Mouse (Mus musculus): ENCODE data around the gene Wbp1. TPM values are rescaled to one million over a fixed set of nuclear protein-coding genes. Genes with fewer than 3 reads are reported as not detected.

Gene Wbp1
- total and polyA plus RNA-seq, 2 experiments from 2014 or later, result 97.5 to 151 TPM

DNA sequence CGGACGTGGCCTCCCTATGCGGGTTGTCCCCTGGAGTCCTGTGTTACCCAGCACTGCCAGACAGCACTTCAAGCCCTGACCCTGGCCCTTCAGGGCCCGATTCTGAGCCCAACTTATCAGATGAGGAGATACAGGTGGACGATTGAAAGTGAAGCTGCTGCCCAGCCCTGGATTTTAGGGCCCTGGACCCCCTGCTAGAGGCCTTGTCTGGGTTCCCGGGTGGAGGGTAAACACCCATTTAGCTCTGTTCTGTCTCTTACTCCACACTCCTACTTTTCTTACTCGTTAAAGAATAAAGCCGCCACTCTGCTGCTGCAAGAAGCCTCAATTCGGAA is 33.5 kb downstream of the Wbp1 start:
- Histone ChIP-seq H3K27ac (ENCODE audit: low read depth) (no peak overlapping the region), H3K4me2 (ENCODE audit: low read depth, low read length) (peak overlapping the region; percentile 56), H3K9ac (replicated peaks; ENCODE audit: low read depth, low read length) (peak overlapping the region; percentile 40; the same call in 1 of the 2 replicates), H3K9me3 (replicated peaks; ENCODE audit: control insufficient read depth, low read length) (no peaks in the 10 kb centered on the region), H3K27me3 (ENCODE audit: control insufficient read depth, insufficient read depth, low read length) (peaks cover 66% of the 10 kb centered on the region), H3K36me3 (replicated peaks; ENCODE audit: control insufficient read depth, insufficient read depth, low read length) (no peaks in the 10 kb centered on the region), H3K4me1 (ENCODE audit: control insufficient read depth, insufficient read depth) (0 out of 2 replicates have a peak, but pooled peaks cover 15% of the 10 kb centered on the region), H3K4me3 (ENCODE audit: low read depth, low read length) (peak overlapping the region; percentile 39)
- no peak for ATAC-seq (ENCODE audit: insufficient read depth, low read depth)
- no peak for DNase-seq (ENCODE audit: low spot score)
- WGBS, result 19% methylated on average over 9 of the region's 9 CpGs
- TF ChIP-seq CTCF (IDR thresholded peaks at IDR 0.05; ENCODE audit: low read depth) (no peak), EP300 (IDR thresholded peaks at IDR 0.05; ENCODE audit: low read depth) (no peak)

DNA sequence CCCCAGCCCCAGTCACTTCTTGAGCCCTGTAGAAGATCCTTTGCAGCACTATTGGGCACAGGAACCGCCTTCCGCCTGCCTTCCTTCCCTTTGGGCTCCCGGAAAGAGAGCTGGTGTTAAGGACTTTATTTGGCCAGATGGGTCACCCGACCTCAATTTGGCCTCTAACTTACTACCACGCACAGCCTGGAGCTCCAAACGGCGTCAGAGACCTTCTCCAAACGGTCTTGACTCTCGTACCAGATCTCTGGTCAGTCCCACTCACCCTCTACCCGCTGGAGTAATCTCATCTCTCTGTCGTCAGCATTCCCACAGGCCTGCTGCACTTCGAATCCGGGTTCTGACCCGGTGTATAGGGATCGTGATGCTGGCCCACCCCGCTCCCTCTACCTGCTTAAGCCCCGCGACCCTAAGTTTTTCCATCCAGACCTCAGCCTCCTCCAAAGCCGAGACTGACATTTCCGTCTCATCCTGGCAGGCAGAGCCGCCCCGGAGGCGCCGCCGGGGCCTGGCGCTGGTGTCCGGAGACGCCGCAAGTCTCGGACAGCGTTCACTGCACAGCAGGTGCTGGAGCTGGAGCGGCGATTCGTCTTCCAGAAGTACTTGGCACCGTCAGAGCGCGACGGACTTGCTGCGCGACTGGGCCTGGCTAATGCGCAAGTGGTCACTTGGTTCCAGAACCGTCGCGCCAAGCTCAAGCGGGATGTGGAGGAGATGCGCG is 34.0 kb downstream of the Wbp1 start:
- ATAC-seq (ENCODE audit: insufficient read depth, low read depth), result no peak
- TF ChIP-seq CTCF (IDR thresholded peaks at IDR 0.05; ENCODE audit: low read depth), result no peak
- no peak for TF ChIP-seq EP300 (IDR thresholded peaks at IDR 0.05; ENCODE audit: low read depth)
- 3% methylated on average over 47 of the region's 47 CpGs for WGBS
- 0 out of 2 replicates have a peak, but pooled peaks cover 15% of the 10 kb centered on the region for H3K4me1 ChIP-seq (ENCODE audit: control insufficient read depth, insufficient read depth)
- DNase-seq (ENCODE audit: low spot score), result no peak
- H3K9ac ChIP-seq (replicated peaks; ENCODE audit: low read depth, low read length), result peak overlapping the region; percentile 40; the same call in 1 of the 2 replicates
- 0 out of 2 replicates have a peak, but pooled peaks cover 4% of the 10 kb centered on the region for H3K36me3 ChIP-seq (replicated peaks; ENCODE audit: control insufficient read depth, insufficient read depth, low read length)
- H3K9me3 ChIP-seq (replicated peaks; ENCODE audit: control insufficient read depth, low read length), result no peaks in the 10 kb centered on the region
- H3K27me3 ChIP-seq (ENCODE audit: control insufficient read depth, insufficient read depth, low read length), result peaks cover 71% of the 10 kb centered on the region
- peak overlapping the region; percentile 39 for H3K4me3 ChIP-seq (ENCODE audit: low read depth, low read length)
- H3K4me2 ChIP-seq (ENCODE audit: low read depth, low read length), result peak overlapping the region; percentile 56
- H3K27ac ChIP-seq (ENCODE audit: low read depth), result no peak overlapping the region

DNA sequence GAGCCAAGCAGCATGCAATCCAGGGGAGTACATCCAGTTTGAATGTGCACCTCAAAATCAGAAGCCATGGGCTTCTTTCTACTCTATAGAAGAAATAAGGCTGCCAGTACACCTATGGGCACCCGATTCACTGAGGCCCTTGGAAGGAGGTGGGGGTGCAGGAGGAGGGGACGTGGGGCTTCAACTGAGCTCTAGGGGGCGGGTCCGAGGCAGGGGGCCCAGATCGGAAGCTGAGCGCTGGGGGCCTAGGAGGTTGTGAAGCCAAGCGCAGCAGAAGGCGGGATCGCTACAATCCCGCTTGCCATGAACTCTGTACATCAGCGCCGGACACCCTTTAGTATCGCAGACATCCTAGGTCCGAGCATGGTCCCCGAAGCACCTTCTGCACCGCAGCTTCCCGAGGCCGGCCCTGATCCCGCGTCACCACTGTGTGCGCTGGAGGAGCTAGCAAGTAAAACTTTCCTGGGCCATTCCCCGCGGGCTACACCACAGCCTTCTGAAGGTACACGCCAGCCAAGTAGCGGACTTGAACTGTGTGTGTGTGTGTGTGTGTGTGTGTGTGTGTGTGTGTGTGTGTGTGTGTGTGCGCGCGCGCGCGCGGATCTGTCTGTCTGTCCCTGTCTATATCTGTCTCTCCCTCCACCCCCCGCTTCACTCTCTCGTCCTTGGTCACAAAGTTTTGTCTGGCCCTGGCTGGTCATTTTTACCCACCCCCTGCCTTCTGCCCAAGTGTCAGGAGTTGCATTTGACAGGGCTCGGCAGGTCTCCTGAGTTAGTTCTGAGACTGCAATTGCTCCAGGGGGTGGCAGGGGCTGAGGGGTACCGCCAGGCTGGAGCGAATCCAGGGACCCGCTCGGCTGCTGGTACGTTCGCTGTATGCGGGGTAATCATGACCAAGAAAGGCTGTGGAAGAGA is 35.0 kb downstream of the Wbp1 start, which contains the start of gene Lbx2:
Lbx2 (plus strand) TSS at position 247 of the 915 bp plus-strand sequence.
- 0 out of 2 replicates have a peak, but pooled peaks cover 15% of the 10 kb centered on the region for H3K4me1 ChIP-seq (ENCODE audit: control insufficient read depth, insufficient read depth)
- H3K9ac ChIP-seq (replicated peaks; ENCODE audit: low read depth, low read length), result no peak within 1 kb of the TSS
- H3K27me3 ChIP-seq (ENCODE audit: control insufficient read depth, insufficient read depth, low read length), result peaks cover 72% of the 10 kb centered on the region
- TF ChIP-seq EP300 (IDR thresholded peaks at IDR 0.05; ENCODE audit: low read depth), result no peak
- no peak for TF ChIP-seq CTCF (IDR thresholded peaks at IDR 0.05; ENCODE audit: low read depth)
- H3K36me3 ChIP-seq (replicated peaks; ENCODE audit: control insufficient read depth, insufficient read depth, low read length), result 0 out of 2 replicates have a peak, but pooled peaks cover 12% of the 10 kb centered on the region
- no peak for ATAC-seq (ENCODE audit: insufficient read depth, low read depth)
- 5% methylated on average over 42 of the region's 42 CpGs for WGBS
- no peak within 1 kb of the TSS for H3K27ac ChIP-seq (ENCODE audit: low read depth)
- H3K9me3 ChIP-seq (replicated peaks; ENCODE audit: control insufficient read depth, low read length), result no peaks in the 10 kb centered on the region
- peak within 1 kb of the TSS; percentile 56 for H3K4me2 ChIP-seq (ENCODE audit: low read depth, low read length)
- DNase-seq (ENCODE audit: low spot score), result no peak
- H3K4me3 ChIP-seq (ENCODE audit: low read depth, low read length), result peak within 1 kb of the TSS; percentile 39

DNA sequence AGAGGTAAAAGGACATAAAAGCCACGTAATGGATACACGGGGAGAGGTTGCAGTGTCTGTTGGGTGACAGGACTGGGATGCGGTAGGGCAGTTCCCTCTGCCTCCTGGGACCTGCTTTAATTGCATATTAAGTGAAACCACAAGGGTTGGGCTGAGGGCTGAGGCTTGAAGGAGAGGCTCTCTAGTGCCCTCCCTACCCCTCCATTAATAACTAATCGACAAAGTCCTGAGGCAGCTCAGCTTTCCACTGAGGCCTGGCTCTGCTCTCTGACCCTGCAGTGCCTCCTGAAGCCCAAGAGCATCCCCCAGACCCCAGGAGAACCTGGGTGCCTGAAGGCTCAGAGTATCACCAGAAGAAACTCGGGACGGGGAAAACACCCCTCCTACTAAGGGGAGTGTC is 36.9 kb downstream of the Wbp1 start:
- Histone ChIP-seq H3K4me3 (ENCODE audit: low read depth, low read length) (no peak overlapping the region), H3K36me3 (replicated peaks; ENCODE audit: control insufficient read depth, insufficient read depth, low read length) (peaks cover 28% of the 10 kb centered on the region; the same call in 1 of the 2 replicates), H3K9ac (replicated peaks; ENCODE audit: low read depth, low read length) (no peak overlapping the region), H3K27ac (ENCODE audit: low read depth) (no peak overlapping the region), H3K27me3 (ENCODE audit: control insufficient read depth, insufficient read depth, low read length) (peaks cover 68% of the 10 kb centered on the region), H3K9me3 (replicated peaks; ENCODE audit: control insufficient read depth, low read length) (no peaks in the 10 kb centered on the region), H3K4me1 (ENCODE audit: control insufficient read depth, insufficient read depth) (0 out of 2 replicates have a peak, but pooled peaks cover 15% of the 10 kb centered on the region), H3K4me2 (ENCODE audit: low read depth, low read length) (no peak overlapping the region)
- ATAC-seq (ENCODE audit: insufficient read depth, low read depth) (no peak), DNase-seq (ENCODE audit: low spot score) (no peak)
- TF ChIP-seq EP300 (IDR thresholded peaks at IDR 0.05; ENCODE audit: low read depth), result no peak
- no peak for TF ChIP-seq CTCF (IDR thresholded peaks at IDR 0.05; ENCODE audit: low read depth)
- WGBS, result 17% methylated on average over 6 of the region's 6 CpGs

DNA sequence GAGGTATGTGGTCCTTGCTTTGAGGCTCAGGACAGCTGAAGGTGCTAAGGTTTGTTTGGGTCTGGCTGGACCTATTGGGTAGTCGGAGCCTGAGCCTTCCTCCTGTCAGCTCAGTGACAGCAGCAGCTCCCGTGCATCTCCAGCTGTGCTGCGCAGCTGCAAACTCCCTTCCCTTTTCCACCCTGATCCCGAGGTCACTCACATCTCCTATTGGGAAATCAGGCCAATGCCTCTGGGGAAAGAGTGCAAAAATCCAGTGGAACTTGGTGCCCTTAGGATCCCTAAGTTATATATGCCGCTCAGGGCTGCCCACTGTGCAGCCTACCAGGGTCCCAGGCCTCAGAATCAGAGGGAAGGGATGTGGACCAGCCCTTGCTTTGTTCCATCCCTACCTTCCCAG is 37.9 kb downstream of the Wbp1 start:
- Histone ChIP-seq H3K4me3 (ENCODE audit: low read depth, low read length) (no peak overlapping the region), H3K4me1 (ENCODE audit: control insufficient read depth, insufficient read depth) (0 out of 2 replicates have a peak, but pooled peaks cover 20% of the 10 kb centered on the region), H3K4me2 (ENCODE audit: low read depth, low read length) (no peak overlapping the region), H3K9ac (replicated peaks; ENCODE audit: low read depth, low read length) (no peak overlapping the region), H3K27ac (ENCODE audit: low read depth) (no peak overlapping the region), H3K36me3 (replicated peaks; ENCODE audit: control insufficient read depth, insufficient read depth, low read length) (peaks cover 28% of the 10 kb centered on the region; the same call in 1 of the 2 replicates), H3K9me3 (replicated peaks; ENCODE audit: control insufficient read depth, low read length) (no peaks in the 10 kb centered on the region), H3K27me3 (ENCODE audit: control insufficient read depth, insufficient read depth, low read length) (peaks cover 62% of the 10 kb centered on the region)
- ATAC-seq (ENCODE audit: insufficient read depth, low read depth), result no peak
- 20% methylated on average over 5 of the region's 5 CpGs for WGBS
- no peak for TF ChIP-seq CTCF (IDR thresholded peaks at IDR 0.05; ENCODE audit: low read depth)
- no peak for DNase-seq (ENCODE audit: low spot score)

Data from heart, postnatal 0 days (tissue).